Mouse (Mus musculus): Measurements from ENCODE around the gene Trim38. TPM values are rescaled to one million over a fixed set of nuclear protein-coding genes. Genes with fewer than 3 reads are reported as not detected.
A peak's percentile ranks its signal among the peaks of the same experiment; 100 is the strongest.
"Not testable (repeated sequence)": the region's sequence is repeated elsewhere in the genome, so short reads cannot be mapped to it uniquely, and the experiment has no call there.

Gene Trim38
- polyA plus RNA-seq, 1 experiment from 2014 or later, result 0.18 TPM

GRCm38 (mm10) chr13:23743215-23743614, 26.5 kb upstream of the Trim38 start:
- DNase-seq (ENCODE audit: low spot score) (no peak), ATAC-seq (replicated peaks; ENCODE audit: insufficient number of reproducible peaks, low FRiP score, low TSS enrichment, low read depth) (no peak)
- Histone ChIP-seq H3K4me1 (ENCODE audit: control insufficient read depth, insufficient read depth, low read length) (no peaks in the 10 kb centered on the region), H3K9me3 (replicated peaks; ENCODE audit: control insufficient read depth, low read length) (no peaks in the 10 kb centered on the region), H3K36me3 (replicated peaks; ENCODE audit: control insufficient read depth, insufficient read depth, low read depth, low read length) (no peaks in the 10 kb centered on the region), H3K27ac (replicated peaks; ENCODE audit: low read depth, low read length) (no peak overlapping the region), H3K4me3 (ENCODE audit: low read depth, low read length) (no peak overlapping the region), H3K4me2 (ENCODE audit: low read depth, low read length) (no peak overlapping the region), H3K9ac (replicated peaks; ENCODE audit: low read length) (no peak overlapping the region), H3K27me3 (ENCODE audit: control insufficient read depth, insufficient read depth, low read length) (no peaks in the 10 kb centered on the region)
- WGBS, result 78% methylated on average over 5 of the region's 5 CpGs

- 39% methylated on average over 4 of the region's 4 CpGs for WGBS
- Histone ChIP-seq H3K9ac (replicated peaks; ENCODE audit: low read length) (peak overlapping the region; percentile 50), H3K4me1 (ENCODE audit: control insufficient read depth, insufficient read depth, low read length) (no peaks in the 10 kb centered on the region), H3K27me3 (ENCODE audit: control insufficient read depth, insufficient read depth, low read length) (no peaks in the 10 kb centered on the region), H3K4me3 (ENCODE audit: low read depth, low read length) (peak overlapping the region; percentile 39), H3K27ac (replicated peaks; ENCODE audit: low read depth, low read length) (peak overlapping the region; percentile 99; the same call in 1 of the 2 replicates), H3K9me3 (replicated peaks; ENCODE audit: control insufficient read depth, low read length) (no peaks in the 10 kb centered on the region), H3K36me3 (replicated peaks; ENCODE audit: control insufficient read depth, insufficient read depth, low read depth, low read length) (no peaks in the 10 kb centered on the region), H3K4me2 (ENCODE audit: low read depth, low read length) (peak overlapping the region; percentile 46; the same call in 1 of the 2 replicates)
- DNase-seq (ENCODE audit: low spot score) (peak; percentile 55), ATAC-seq (replicated peaks; ENCODE audit: insufficient number of reproducible peaks, low FRiP score, low TSS enrichment, low read depth) (no peak)
Observed at GRCm38 (mm10) chr13:23743963-23744362, 25.8 kb upstream of the Trim38 start.

GRCm38 (mm10) chr13:23744421-23745380, 25.0 kb upstream of the Trim38 start:
- Histone ChIP-seq H3K27ac (replicated peaks; ENCODE audit: low read depth, low read length) (peak overlapping the region; percentile 99), H3K9ac (replicated peaks; ENCODE audit: low read length) (peak overlapping the region; percentile 68), H3K4me3 (ENCODE audit: low read depth, low read length) (peak overlapping the region; percentile 39), H3K4me1 (ENCODE audit: control insufficient read depth, insufficient read depth, low read length) (no peaks in the 10 kb centered on the region), H3K9me3 (replicated peaks; ENCODE audit: control insufficient read depth, low read length) (no peaks in the 10 kb centered on the region), H3K36me3 (replicated peaks; ENCODE audit: control insufficient read depth, insufficient read depth, low read depth, low read length) (no peaks in the 10 kb centered on the region), H3K27me3 (ENCODE audit: control insufficient read depth, insufficient read depth, low read length) (no peaks in the 10 kb centered on the region), H3K4me2 (ENCODE audit: low read depth, low read length) (peak overlapping the region; percentile 49)
- ATAC-seq (replicated peaks; ENCODE audit: insufficient number of reproducible peaks, low FRiP score, low TSS enrichment, low read depth) (no peak), DNase-seq (ENCODE audit: low spot score) (peak; percentile 64)
- 1% methylated on average over 13 of the region's 36 CpGs for WGBS

- Histone ChIP-seq H3K4me3 (ENCODE audit: low read depth, low read length) (peak within 1 kb of the TSS; percentile 39), H3K27ac (replicated peaks; ENCODE audit: low read depth, low read length) (peak within 1 kb of the TSS; percentile 99), H3K9ac (replicated peaks; ENCODE audit: low read length) (peak within 1 kb of the TSS; percentile 74), H3K36me3 (replicated peaks; ENCODE audit: control insufficient read depth, insufficient read depth, low read depth, low read length) (no peaks in the 10 kb centered on the region), H3K27me3 (ENCODE audit: control insufficient read depth, insufficient read depth, low read length) (no peaks in the 10 kb centered on the region), H3K9me3 (replicated peaks; ENCODE audit: control insufficient read depth, low read length) (no peaks in the 10 kb centered on the region), H3K4me2 (ENCODE audit: low read depth, low read length) (peak within 1 kb of the TSS; percentile 49), H3K4me1 (ENCODE audit: control insufficient read depth, insufficient read depth, low read length) (no peaks in the 10 kb centered on the region)
- peak; percentile 94 for DNase-seq (ENCODE audit: low spot score)
- WGBS, result under 1% methylated on average over 23 of the region's 28 CpGs
- ATAC-seq (replicated peaks; ENCODE audit: insufficient number of reproducible peaks, low FRiP score, low TSS enrichment, low read depth), result peak; percentile 50; the same call in 1 of the 2 replicates
Observed at GRCm38 (mm10) chr13:23745381-23746161, 24.1 kb upstream of the Trim38 start, which contains the start of gene Hist1h3c. Gene Hist1h3c (minus strand): TSS chr13:23745602.

GRCm38 (mm10) chr13:23746201-23747080, 23.3 kb upstream of the Trim38 start, which contains the start of gene Hist1h2bb:
Gene Hist1h2bb (plus strand): TSS chr13:23746734.
- H3K4me2 ChIP-seq (ENCODE audit: low read depth, low read length), result peak within 1 kb of the TSS; percentile 49
- ATAC-seq (replicated peaks; ENCODE audit: insufficient number of reproducible peaks, low FRiP score, low TSS enrichment, low read depth) (peak; percentile 95), DNase-seq (ENCODE audit: low spot score) (peak; percentile 91)
- H3K27ac ChIP-seq (replicated peaks; ENCODE audit: low read depth, low read length), result peak within 1 kb of the TSS; percentile 99
- not testable (repeated sequence) for H3K36me3 ChIP-seq (replicated peaks; ENCODE audit: control insufficient read depth, insufficient read depth, low read depth, low read length); H3K4me1 ChIP-seq (ENCODE audit: control insufficient read depth, insufficient read depth, low read length); H3K27me3 ChIP-seq (ENCODE audit: control insufficient read depth, insufficient read depth, low read length); H3K9me3 ChIP-seq (replicated peaks; ENCODE audit: control insufficient read depth, low read length)
- peak within 1 kb of the TSS; percentile 74 for H3K9ac ChIP-seq (replicated peaks; ENCODE audit: low read length)
- under 1% methylated on average over 33 of the region's 58 CpGs for whole genome bisulfite sequencing
- peak within 1 kb of the TSS; percentile 39 for H3K4me3 ChIP-seq (ENCODE audit: low read depth, low read length)

GRCm38 (mm10) chr13:23747081-23747891, 22.4 kb upstream of the Trim38 start:
- no peak for ATAC-seq (replicated peaks; ENCODE audit: insufficient number of reproducible peaks, low FRiP score, low TSS enrichment, low read depth)

GRCm38 (mm10) chr13:23747892-23748288, 21.8 kb upstream of the Trim38 start:
- Histone ChIP-seq H3K36me3 (replicated peaks; ENCODE audit: control insufficient read depth, insufficient read depth, low read depth, low read length) (no peaks in the 10 kb centered on the region), H3K27me3 (ENCODE audit: control insufficient read depth, insufficient read depth, low read length) (no peaks in the 10 kb centered on the region), H3K4me2 (ENCODE audit: low read depth, low read length) (peak overlapping the region; percentile 29; the same call in 1 of the 2 replicates), H3K4me1 (ENCODE audit: control insufficient read depth, insufficient read depth, low read length) (no peaks in the 10 kb centered on the region), H3K9ac (replicated peaks; ENCODE audit: low read length) (peak overlapping the region; percentile 51), H3K27ac (replicated peaks; ENCODE audit: low read depth, low read length) (peak overlapping the region; percentile 99), H3K4me3 (ENCODE audit: low read depth, low read length) (no peak overlapping the region), H3K9me3 (replicated peaks; ENCODE audit: control insufficient read depth, low read length) (no peaks in the 10 kb centered on the region)
- ATAC-seq (replicated peaks; ENCODE audit: insufficient number of reproducible peaks, low FRiP score, low TSS enrichment, low read depth) (no peak), DNase-seq (ENCODE audit: low spot score) (peak; percentile 68)
- 13% methylated on average over 4 of the region's 4 CpGs for WGBS

More at GRCm38 (mm10) chr13:23747081-23747891, 22.4 kb upstream of the Trim38 start:
- H3K27ac ChIP-seq (replicated peaks; ENCODE audit: low read depth, low read length), result peak overlapping the region; percentile 99
- H3K27me3 ChIP-seq (ENCODE audit: control insufficient read depth, insufficient read depth, low read length), result no peaks in the 10 kb centered on the region
- H3K36me3 ChIP-seq (replicated peaks; ENCODE audit: control insufficient read depth, insufficient read depth, low read depth, low read length), result no peaks in the 10 kb centered on the region
- WGBS, result 5% methylated on average over 10 of the region's 13 CpGs
- no peaks in the 10 kb centered on the region for H3K4me1 ChIP-seq (ENCODE audit: control insufficient read depth, insufficient read depth, low read length)
- H3K9ac ChIP-seq (replicated peaks; ENCODE audit: low read length), result peak overlapping the region; percentile 54
- H3K9me3 ChIP-seq (replicated peaks; ENCODE audit: control insufficient read depth, low read length), result no peaks in the 10 kb centered on the region
- peak; percentile 68 for DNase-seq (ENCODE audit: low spot score)
- peak overlapping the region; percentile 25 for H3K4me3 ChIP-seq (ENCODE audit: low read depth, low read length)
- H3K4me2 ChIP-seq (ENCODE audit: low read depth, low read length), result peak overlapping the region; percentile 33
